Mouse (Mus musculus): Measurements from ENCODE around the gene Pqbp1. TPM values are rescaled to one million over a fixed set of nuclear protein-coding genes. Genes with fewer than 3 reads are reported as not detected.

Gene Pqbp1
- 94.3 and 103 TPM in 2 replicates for total RNA-seq (2012; rRNA removed)
- total RNA-seq (2014; rRNA removed), result 96.6 and 101 TPM in 2 replicates
- polyA plus RNA-seq (2012; ENCODE audit: insufficient read length, low read depth), result 119 and 130 TPM in 2 replicates

GRCm38 (mm10) chrX:7898880-7899874 is at the start of gene Pqbp1, which contains the start of gene Timm17b:
Gene Pqbp1 (minus strand): TSS chrX:7899269.
Gene Timm17b (plus strand): TSS chrX:7899357.
- no peaks in the 10 kb centered on the region for H3K27me3 ChIP-seq (replicated peaks)
- dilution Hi-C loops (cut with MboI; ENCODE audit: extremely low pct_ligation_motif_present, extremely low pct_unique_long_range_greater_than_20kb, low sequenced_read_pairs) (no loop called here), in situ Hi-C loops (cut with MboI; ENCODE audit: low pct_ligation_motif_present, low pct_unique_long_range_greater_than_20kb, low sequenced_read_pairs) (no loop called here)
- H3K4me1 ChIP-seq (ENCODE audit: control insufficient read depth in 1 of 2, insufficient read depth in 2 of 2), result peaks cover 2 to 11% of the 10 kb centered on the region in 2 experiments; a peak in 3 of 4 replicates
- peak within 1 kb of the TSS; percentile 72 for H3K9ac ChIP-seq (ENCODE audit: insufficient read depth, low read depth)
- no peaks in the 10 kb centered on the region for H3K9me3 ChIP-seq (replicated peaks; ENCODE audit: low read length)
- peak within 1 kb of the TSS; percentile 89 for H3K27ac ChIP-seq (ENCODE audit: insufficient read depth, low read depth)
- H3K4me2 ChIP-seq (ENCODE audit: insufficient read depth, low read depth, poor library complexity, severe bottlenecking), result peak within 1 kb of the TSS; percentile 78
- peaks cover 8% of the 10 kb centered on the region for H3K79me2 ChIP-seq (replicated peaks; ENCODE audit: control insufficient read depth, extremely low read depth, insufficient read depth, poor library complexity, severe bottlenecking)
- H3K36me3 ChIP-seq (replicated peaks in 1 of 2; ENCODE audit: control insufficient read depth in 1 of 2, insufficient read depth in 1 of 2, low read length in 1 of 2), result peaks cover 25 to 40% of the 10 kb centered on the region in 2 experiments
- DNase-seq (ENCODE audit: extremely low read depth), result peak; percentile 93
- peak within 1 kb of the TSS; percentile 66 to 96 (median 68) for H3K4me3 ChIP-seq (replicated peaks in 1 of 3; ENCODE audit: low read depth in 2 of 3, low read length in 2 of 3, poor library complexity in 1 of 3)
- TF ChIP-seq USF1 (IDR thresholded peaks at IDR 0.05; ENCODE audit: low read depth, low read length) (no peak), PAX5 (IDR thresholded peaks at IDR 0.05; ENCODE audit: low read length) (no peak), JUN (IDR thresholded peaks at IDR 0.05; ENCODE audit: insufficient read depth, low read depth, low read length) (no peak), RCOR1 (conservative IDR thresholded peaks at IDR 0.05; ENCODE audit: low read depth, low read length) (no peak), MAZ (IDR thresholded peaks at IDR 0.05; ENCODE audit: low read depth, low read length) (peak; percentile 82; the same call in 1 of the 2 replicates), TCF12 (IDR thresholded peaks at IDR 0.05; ENCODE audit: low read depth, low read length) (peak; percentile 65; the same call in 1 of the 2 replicates), NRF1 (IDR thresholded peaks at IDR 0.05; ENCODE audit: low read depth, low read length) (peak; percentile 64), CTCF (conservative IDR thresholded peaks at IDR 0.05 in 1 of 2, IDR thresholded peaks at IDR 0.05 in 1 of 2; ENCODE audit: low read depth in 2 of 2, low read length in 2 of 2) (no peak), USF2 (conservative IDR thresholded peaks at IDR 0.05; ENCODE audit: low read depth, low read length) (no peak), MXI1 (IDR thresholded peaks at IDR 0.05; ENCODE audit: low read depth, low read length) (peak; percentile 68; the same call in 1 of the 2 replicates), HCFC1 (IDR thresholded peaks at IDR 0.05; ENCODE audit: low read depth, low read length) (peak; percentile 63), SIN3A (IDR thresholded peaks at IDR 0.05; ENCODE audit: low read length) (peak; percentile 78; the same call in 1 of the 2 replicates), GABPA (IDR thresholded peaks at IDR 0.05; ENCODE audit: insufficient replicate concordance, low read depth, low read length) (no peak), RAD21 (IDR thresholded peaks at IDR 0.05; ENCODE audit: low read depth, low read length) (no peak), ETS1 (conservative IDR thresholded peaks at IDR 0.05; ENCODE audit: low read depth, low read length) (no peak), E2F4 (IDR thresholded peaks at IDR 0.05; ENCODE audit: insufficient replicate concordance, low read depth, low read length) (no peak), CHD1 (IDR thresholded peaks at IDR 0.05; ENCODE audit: low read depth, low read length) (peak; percentile 98), EP300 (IDR thresholded peaks at IDR 0.05; ENCODE audit: low read length) (no peak), ELF1 (IDR thresholded peaks at IDR 0.05; ENCODE audit: low read depth, low read length) (no peak; the same call in none of the 2 replicates), JUND (conservative IDR thresholded peaks at IDR 0.05; ENCODE audit: low read depth, low read length) (no peak), ZNF384 (IDR thresholded peaks at IDR 0.05; ENCODE audit: low read depth, low read length) (no peak), MAX (IDR thresholded peaks at IDR 0.05; ENCODE audit: low read length) (no peak), POLR2A (IDR thresholded peaks at IDR 0.05; ENCODE audit: low read depth, low read length) (no peak; the same call in 1 of the 2 replicates), MYC (IDR thresholded peaks at IDR 0.05; ENCODE audit: low read depth, low read length) (no peak), ZMIZ1 (IDR thresholded peaks at IDR 0.05; ENCODE audit: low read depth, low read length) (peak; percentile 69), POLR2AphosphoS2 (IDR thresholded peaks at IDR 0.05; ENCODE audit: low read depth, low read length) (no peak), KAT2A (IDR thresholded peaks at IDR 0.05; ENCODE audit: insufficient replicate concordance, low read length) (peak; percentile 57; the same call in 1 of the 2 replicates), TBP (conservative IDR thresholded peaks at IDR 0.05; ENCODE audit: low read depth, low read length) (peak; percentile 54; the same call in 1 of the 2 replicates), BHLHE40 (IDR thresholded peaks at IDR 0.05; ENCODE audit: low read depth, low read length) (no peak), MEF2A (IDR thresholded peaks at IDR 0.05; ENCODE audit: borderline replicate concordance, low read depth, low read length) (no peak), ZKSCAN1 (IDR thresholded peaks at IDR 0.05; ENCODE audit: borderline replicate concordance, low read depth, low read length) (no peak), NELFE (IDR thresholded peaks at IDR 0.05; ENCODE audit: low read depth, low read length) (peak; percentile 72), CHD2 (IDR thresholded peaks at IDR 0.05; ENCODE audit: low read length) (peak; percentile 50; the same call in 1 of the 2 replicates), SMC3 (IDR thresholded peaks at IDR 0.05; ENCODE audit: low read depth, low read length) (no peak), UBTF (IDR thresholded peaks at IDR 0.05; ENCODE audit: low read depth, low read length) (no peak), MAFK (IDR thresholded peaks at IDR 0.05; ENCODE audit: insufficient replicate concordance, low read length) (no peak), IRF4 (IDR thresholded peaks at IDR 0.05; ENCODE audit: low read depth, low read length) (no peak)

Measured in CH12.LX (cell line).